Mouse (Mus musculus) megakaryocyte, embryonic 14.5 days (primary cell): ENCODE results near the gene Lrrc56.

Experiments
- FLI1 ChIP-seq: IDR thresholded peaks from 2 replicates; pipeline ENCODE4 v1.6.1; 2012; ENCODE audit warnings: low read length, inconsistent platforms, mixed read lengths
- GATA1 ChIP-seq: IDR thresholded peaks from 3 replicates; pipeline ENCODE4 v1.6.1; 2012; ENCODE audit warnings: mixed read lengths, low read length, inconsistent platforms, borderline replicate concordance

DNA sequence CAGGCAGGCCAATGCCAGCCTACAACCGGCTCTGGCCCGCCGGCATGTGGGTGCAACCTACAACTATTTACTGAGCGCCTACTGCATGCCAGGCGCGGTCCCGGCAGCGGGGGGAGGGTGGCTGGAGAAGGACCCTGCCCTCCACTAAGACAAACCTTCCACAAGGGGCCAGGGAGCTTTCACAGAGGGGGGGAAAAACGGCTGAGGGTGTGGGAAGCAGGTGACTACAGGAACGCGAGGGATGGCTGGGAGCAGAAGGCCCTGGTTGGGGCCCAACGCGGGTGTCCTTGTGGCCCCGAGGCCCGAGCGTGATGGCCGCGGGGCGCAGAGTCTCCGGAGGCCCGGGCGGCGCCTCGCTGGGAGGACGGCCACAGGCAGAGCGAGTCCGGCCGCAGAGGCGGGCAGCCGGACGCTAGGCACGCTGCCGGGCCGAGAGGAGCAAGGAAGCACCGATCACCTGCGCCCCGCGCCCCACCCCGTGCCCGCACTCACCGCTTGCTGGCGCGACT is 555 bp upstream of the Lrrc56 start:
- TF ChIP-seq GATA1 (no peak), FLI1 (no peak)
